Mouse (Mus musculus) kidney, postnatal 25 days (tissue): ENCODE measurements around the gene Nr2f2.

Experiments
- DNase-seq, 2 experiments: peaks; one replicate each; pipeline ENCODE4 v3.0.0; 2021; ENCODE audit warnings: mixed read lengths in 2 of 2

Nr2f2 gene

DNA sequence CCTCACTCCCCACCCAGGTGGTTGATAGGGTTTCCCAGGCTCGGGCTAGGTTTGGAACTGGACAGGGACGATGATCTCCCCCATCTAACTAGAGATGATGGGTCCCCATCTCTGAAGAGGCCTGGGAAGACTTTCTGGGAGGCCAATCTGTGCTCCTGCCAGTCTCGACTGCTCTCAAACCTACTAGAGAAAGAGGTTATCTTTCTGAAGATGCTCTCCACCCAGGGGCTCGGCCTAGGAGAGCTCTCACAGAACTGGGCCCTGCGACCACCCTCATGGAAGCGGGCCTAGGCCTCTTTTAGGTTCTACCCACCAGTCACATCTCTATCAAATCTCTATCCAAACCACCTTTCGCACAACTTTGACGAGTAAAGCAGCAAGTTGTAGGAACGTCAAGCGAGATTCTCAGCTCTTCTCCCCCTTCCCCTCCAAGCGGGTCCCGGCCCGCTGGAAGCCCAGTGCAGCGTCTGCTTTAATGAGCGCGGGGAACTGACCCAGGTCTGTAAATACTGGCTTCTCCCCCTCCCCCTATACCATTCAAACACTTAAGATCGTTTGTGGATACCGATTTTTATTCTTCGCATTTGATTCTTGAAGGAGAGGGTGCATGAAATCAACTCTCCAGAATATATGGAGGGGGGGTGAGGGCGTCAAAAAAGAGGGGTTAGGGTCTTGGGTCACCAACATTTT is 16.4 kb downstream of the Nr2f2 start:
- peak in 1 of 2 experiments; percentile 10 for DNase-seq

DNA sequence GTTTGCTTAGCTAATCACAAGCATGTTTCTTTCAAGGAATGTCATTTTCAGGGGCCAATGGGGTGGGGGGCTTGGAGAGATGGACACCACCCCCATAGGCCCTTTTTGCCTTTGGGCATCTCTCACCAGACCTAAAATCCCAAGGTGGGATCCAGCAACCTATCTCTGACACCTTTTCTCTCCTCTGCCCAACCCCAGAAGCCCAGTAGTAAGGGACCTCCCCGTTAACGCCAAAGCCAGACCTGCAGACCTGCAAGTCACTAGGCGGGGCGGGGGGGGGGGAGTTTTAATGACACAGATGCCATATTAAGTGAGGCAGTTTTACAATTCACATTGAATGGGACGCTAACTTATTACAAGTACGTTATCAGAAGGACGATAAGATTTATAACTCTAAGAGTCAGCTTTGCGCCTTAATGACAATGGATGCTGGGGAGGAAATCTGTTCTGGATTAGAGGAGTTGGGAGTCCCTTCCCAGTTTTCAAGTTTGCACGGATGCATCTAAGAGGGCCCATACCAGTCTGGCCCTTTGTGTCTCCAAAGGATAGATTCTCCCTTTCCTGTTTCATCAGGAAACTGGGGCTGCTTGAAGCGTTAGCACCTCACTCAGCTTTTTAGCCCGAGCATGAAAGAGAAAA is 17.4 kb downstream of the Nr2f2 start:
- peak in 1 of 2 experiments; percentile 3 for DNase-seq

DNA sequence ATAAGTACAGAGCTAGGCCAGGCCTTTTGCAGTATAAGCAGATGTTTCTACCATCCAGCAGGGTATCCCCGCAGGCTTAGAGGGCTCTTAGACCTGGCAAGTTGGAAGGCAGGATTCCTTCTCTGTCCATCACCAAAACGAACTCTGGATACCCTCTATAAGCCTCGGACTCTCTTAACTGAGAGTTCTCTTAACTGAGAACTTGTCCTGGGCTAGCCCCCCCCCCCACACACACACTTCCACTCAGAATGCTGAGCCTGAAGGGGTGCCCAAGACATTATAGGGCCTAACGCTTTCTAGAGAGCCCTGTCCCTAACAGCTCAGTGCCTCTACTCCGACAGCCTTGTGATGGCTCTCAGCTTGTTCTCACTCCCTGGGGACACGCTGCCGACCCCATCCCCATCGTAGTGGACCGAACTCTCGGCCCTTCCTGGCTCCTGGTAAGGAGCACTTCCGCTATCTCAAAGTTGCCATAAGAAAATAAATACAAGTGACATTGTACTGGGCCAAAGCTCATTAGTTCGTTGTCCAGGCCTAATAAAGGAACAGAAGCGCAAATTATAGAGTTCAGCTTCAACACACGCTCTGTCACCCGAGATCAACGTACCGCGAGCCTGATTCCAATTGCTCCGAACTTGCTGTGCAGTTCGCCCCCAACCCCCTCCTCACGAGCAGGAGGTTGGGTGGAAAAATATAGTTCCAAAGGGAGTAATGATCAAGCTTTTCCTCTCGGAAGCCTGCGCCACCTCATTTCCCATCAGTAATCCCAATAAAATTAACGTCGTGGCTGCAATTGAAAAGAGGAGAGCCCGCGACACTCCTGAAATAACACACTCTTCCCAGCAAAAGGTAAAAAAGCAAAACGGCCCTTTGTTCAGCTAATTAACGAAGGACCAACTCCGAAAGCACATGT is 18.2 kb downstream of the Nr2f2 start:
- peak in 1 of 2 experiments; percentile 37 for DNase-seq

DNA sequence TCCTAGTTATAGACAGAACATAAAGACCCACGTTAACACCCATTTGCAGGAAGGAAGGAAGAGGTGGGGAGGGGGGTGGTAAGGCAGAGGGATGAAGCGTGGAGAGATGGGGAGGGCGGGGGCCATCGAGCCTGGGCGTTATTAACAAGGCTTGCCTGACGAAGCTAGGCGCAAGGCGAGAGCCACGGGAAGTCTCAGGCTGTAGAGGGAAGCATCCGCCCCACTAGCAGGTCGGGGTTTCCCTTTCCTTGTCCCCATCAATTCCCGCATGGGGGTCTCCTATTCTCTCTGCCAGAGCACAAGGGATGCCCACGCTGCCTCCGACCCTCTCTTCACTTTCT is 18.9 kb downstream of the Nr2f2 start:
- peak in 1 of 2 experiments; percentile 74 for DNase-seq

DNA sequence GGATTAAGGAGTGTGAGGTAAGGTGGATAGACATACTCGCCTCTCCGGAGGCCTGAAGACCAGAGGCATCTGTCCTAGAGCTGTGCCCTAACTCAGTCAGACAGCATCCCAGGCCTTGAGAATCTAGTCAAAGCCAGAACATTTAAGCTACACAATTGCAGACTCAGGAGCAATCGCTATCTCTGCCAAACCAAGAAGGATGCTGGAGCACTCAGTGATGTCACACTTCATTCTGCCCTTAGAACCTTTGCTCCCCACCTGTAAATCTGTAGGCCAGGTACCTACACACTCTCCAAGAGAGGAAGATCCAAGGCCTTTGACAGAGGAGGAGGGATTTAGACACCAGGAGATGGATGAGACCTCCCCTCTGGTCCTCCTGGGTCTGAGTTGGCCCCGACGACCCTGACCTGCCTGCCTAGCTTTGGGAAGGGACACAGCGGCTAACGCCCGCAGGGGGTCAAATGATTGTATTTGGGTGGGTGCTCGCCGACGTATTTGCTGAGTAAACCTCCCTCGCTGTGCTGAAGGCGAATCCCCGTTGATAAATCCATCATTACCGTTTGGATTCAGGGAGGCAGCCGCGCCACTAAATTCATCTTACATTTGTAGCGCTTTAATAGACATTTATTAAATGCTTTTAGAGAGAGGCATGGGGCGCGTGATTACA is 19.5 kb downstream of the Nr2f2 start:
- DNase-seq = peak in 1 of 2 experiments; percentile 38

DNA sequence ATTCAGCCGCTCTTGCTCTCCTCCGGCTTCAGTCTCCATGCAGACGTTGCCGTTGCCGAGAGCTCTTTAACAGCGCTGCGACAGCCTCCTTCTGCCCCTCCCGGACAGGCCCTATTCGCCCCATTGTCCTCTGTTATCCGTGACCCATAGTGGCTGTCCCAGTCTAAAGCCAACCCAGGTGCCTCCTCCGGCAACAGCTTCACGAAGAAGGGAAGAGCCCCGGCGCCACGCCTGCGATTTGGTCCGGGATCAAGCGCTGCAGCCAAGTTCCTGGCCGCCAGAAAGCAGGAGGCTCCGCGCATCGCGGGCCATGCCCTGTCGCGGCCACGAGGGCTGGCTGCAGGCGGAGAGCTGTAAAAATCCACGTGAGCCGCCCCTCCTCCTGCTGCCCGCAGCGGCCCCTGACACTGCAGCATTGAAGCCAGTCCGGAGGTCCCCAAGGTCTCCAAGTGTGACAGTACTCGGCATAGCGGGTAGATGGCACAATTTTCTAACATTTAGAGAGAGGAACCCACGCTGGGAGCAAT is 20.5 kb downstream of the Nr2f2 start:
- peak; percentile 89 to 96 for DNase-seq

DNA sequence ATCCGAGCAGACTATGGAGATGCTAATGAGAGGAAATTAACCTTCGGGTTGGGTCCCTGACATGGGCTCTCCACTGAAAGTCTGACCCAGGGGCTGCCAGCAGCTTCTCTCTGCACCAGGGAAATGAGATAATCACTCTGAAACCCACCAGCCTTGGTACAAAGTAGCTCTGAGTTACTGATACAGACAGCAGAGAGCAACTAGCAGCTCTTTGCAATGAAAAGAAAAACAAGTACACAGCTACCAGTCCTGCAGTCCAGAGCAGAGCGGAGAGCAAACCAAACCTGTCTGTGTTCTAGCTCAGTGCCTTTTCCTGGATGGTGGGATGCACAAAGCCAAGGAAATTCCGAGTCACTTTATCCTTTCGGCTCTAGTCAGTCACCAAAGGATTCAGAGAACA is 23.1 kb downstream of the Nr2f2 start:
- DNase-seq = peak in 1 of 2 experiments; percentile 19

DNA sequence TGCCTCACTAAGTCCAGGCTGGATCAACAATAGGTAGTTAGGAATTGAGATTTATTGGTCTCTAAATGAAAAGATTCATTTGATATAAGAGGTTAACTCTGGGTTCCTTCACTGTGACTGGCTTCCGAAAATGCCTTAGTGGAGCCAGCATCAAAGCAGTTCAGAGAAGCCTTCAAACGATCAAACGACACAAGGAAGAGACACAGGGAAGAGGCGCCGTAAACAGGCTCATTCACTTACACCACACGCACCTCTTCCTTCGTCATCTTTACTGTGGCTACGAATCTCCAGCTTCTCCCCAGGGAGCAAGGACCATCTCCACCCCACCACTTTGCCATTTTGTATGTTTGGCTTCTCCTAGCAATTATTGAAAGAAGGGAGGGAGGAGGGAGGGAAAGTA is 23.8 kb downstream of the Nr2f2 start:
- DNase-seq = peak in 1 of 2 experiments; percentile 17

DNA sequence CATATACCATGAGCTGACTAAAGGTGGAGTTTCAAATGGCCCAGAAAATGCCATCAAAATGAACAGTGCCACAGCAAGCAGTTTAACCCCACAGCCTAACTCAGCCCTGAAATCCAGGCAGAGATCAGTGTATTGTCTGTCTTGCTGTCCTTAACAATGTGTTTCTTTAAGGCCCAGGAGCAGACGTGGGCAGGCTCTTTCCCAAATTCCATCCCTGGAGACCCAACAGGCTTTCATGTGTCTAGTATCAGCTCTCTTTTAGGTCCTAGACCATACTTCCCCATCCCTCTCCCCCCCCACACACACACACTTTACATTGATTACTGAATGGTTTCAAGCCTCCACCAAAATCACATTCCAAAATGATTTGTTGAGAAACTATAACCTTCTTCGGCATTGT is 24.5 kb downstream of the Nr2f2 start:
- peak in 1 of 2 experiments; percentile 21 for DNase-seq

DNA sequence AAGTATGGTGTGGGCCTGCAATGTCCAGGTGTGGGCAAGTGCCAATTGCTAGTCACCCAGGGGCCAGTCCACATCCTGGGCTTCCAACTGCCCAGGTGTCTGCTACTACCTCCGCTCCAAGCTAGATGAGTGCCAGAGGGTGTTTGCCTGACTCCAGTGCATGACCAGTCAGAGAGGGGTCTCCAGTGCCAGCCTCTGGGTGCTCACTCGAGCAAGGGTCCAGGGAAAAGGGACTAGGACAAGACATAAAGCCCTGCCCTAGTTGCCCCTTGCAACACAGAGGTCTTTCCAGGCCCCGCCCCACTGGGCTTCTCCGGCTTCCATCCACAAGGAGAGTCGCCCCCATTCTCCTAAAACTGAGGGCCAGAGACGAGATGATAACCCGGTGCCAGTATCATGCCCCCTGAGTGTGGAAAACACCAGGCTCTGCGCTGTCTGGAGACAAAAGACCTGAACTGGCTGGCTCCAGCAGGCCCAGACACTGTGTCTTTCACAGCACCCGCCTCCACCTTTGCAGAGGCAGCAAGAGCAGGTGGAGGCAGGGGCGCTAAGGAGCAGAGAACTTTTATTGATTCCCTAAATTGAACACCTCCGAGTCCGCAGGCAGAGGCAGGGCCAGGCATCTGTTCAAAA is 26.4 kb downstream of the Nr2f2 start:
- peak in 1 of 2 experiments; percentile 45 for DNase-seq

DNA sequence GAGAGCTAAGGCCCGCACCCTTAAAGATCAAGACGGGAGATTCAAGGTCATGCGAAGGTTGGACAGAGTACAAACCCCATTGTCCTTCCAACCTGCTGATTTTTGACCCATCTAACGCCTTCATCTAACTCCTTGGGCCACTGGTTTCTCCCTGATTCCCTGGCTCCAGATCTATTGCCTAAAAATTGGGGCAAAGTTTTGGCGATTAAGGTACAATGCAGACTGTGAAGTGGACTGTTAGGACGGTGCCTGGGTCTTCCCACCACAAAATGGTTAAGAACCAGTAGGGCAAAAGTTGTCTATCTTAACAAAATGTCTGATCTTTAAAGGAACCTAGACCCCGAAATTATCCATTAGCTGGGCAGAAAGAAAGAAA is 28.3 kb downstream of the Nr2f2 start:
- DNase-seq = no peak

DNA sequence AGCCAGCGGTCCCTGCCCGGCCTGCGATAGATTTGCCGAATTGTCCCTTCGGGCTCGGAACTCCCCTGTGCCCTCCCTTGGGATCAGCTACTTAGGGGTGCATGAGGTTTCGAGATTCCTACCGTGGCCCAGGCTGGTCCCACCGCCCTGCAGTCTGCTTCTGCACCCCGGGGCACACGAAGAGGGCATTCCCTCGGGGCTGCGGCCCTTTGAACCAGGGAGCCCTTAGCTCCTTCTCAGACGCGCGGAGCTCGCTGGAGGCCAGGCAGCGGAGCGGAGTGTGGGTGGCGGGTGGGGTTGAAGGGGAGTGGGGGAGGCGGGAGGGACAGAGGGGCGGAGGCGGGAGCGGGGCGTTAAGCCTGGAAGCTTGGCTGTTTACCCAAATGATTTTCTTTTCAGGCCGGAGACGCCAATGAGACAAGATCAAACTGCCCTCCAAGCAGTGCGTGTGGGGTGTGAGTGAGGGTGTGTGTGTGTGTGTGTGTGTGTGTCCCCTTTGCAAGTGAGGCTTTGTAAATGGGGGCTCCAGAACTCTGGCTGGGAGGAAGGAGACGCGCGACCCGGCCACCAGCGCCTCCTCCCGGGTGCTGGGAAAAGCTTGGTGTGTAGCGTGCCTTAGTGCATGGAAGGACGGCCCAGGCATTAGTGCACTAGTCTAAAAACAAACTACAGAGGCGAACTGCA is 28.8 kb downstream of the Nr2f2 start:
- peak; percentile 41 to 62 for DNase-seq

DNA sequence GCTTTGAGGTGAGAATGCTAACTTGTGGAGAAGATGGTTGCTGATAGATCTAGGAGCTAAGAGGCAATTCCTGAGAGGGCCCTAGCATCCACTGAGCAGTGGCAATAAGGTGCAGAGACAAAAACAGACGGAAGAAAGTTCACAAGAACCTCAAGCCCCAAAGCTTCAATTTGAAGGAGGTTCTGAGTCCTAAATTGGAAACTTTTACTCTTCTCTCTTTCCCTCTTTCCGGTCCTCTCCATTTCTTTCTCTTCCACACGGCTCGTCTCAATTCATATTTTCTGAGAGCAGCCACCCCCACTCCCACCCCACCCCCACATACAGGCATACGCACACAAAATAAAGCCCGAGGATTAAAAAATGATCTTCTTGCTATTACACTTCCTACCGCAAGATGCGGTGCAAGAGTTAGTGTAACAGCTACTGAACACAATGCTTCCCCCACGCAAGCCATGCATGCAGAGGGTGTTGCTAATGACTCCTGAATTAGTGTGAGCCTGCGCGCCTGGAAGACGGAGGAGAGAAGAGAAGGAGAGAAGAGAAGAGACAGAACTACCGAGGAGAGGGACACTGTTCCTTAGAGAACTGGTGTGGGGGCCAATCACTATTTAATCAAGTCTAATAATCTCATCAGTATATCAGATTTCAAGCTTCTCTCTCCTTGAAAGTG is 29.8 kb downstream of the Nr2f2 start:
- DNase-seq = peak; percentile 25 to 38

DNA sequence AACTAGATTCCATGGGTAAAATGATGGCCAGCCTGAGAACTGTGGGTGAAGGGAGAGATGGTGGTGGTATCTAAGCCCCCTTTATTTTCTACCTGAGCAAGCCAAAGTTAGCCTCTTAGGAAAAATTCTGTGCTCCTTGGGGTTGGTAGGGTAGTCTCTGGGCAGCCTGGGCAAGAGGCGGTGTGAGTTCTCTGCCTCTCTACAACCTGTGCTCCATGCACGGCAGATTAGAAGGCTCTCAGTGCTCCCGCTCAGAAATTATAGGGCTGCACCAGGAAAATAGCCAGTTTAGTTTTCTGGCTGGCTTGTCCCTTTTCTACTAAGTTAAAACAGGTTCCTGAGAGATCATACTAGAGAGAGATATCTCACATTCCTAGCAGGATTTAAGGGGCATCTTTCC is 30.4 kb downstream of the Nr2f2 start:
- peak in 1 of 2 experiments; percentile 21 for DNase-seq

DNA sequence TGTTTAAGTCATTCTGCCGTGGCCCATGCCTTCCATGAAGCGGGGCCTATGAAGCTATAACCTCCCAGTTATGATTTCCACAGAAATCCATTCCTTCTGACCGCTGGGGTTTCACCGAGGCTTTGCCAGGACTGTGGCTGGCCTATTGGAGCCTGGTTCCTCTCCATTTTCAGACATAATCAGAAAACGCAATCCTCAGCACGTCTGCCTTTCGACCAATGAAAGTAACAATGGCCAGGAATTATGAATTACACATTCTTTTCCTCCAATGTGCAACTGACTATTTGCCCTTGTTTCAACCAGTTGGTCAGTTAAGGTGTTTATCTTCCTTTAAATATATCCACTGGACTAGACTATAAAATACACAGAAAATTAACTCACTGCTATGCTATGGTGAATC is 31.1 kb downstream of the Nr2f2 start:
- DNase-seq = peak in 1 of 2 experiments; percentile 32

DNA sequence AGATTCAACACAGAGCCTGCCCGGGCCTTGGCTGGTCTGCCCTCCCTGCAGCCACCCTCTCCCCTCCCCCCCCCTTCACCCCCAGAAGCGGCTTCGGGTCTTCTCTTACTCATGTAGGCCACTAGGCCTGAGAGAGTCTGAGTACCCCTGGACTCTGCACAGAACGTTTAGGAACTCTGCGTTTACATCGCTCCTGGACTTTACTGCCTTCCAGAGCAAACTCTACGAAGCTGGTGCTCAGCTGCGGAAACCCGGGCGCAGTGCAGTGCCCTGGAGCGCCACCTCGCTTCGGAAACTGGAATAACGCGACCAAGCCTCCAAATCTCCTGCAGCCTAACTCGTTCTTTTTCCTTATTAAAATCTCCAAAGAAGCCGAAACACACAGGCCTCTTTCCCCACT is 31.7 kb downstream of the Nr2f2 start:
- peak; percentile 83 to 89 for DNase-seq

DNA sequence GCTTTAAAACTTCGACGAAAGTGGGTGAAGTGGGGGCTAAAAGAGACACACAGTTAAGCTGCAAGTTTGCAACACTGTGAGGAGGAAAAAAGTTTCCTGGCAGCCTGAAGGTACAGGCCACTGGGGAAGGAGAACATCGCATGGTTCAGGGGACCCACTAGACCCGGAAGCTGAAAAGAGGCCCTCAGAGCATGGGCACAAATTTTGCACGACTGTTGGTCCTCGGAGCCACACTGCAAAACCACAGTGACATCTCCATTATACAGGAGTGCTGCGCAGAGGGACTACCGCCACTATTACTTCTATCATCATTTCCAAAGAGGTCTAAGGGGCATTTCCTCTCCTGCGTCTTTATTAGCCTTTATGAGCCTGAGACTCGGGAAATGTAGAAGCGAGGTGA is 32.7 kb downstream of the Nr2f2 start:
- no peak for DNase-seq

DNA sequence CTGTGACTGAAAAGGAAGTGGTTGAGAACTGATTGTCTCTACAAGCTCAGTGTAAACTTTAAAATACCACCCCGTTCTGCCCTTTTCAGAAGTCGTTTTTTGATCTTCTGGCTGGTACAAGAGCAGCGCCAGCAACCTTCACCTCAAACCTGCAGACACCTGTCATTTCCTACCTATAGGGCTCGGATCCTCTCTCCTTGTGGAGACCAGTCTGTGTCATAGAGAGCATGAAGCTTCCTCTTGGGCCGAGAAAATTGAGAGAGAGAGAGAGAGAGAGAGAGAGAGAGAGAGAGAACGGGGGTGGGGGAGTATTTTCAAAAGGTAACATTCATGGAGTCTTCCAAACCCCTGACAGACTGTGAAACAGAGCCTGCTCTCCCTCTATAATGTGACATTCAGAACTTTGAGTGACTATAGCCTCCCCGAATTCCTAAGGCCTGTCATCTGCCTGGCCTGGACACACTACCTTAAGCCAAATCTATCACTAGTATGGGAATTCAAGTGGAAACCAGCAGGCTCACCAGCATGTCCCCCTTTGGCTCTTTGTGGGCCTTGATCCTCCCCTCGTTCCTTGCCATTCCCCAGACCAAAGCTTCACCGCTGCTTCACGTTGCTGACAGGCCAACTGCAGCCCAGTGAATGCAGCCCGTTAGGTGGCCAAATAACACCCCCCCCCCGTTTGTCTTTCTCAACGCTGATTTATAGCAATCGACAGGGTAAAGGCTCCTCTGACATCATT is 33.4 kb downstream of the Nr2f2 start:
- DNase-seq = no peak

DNA sequence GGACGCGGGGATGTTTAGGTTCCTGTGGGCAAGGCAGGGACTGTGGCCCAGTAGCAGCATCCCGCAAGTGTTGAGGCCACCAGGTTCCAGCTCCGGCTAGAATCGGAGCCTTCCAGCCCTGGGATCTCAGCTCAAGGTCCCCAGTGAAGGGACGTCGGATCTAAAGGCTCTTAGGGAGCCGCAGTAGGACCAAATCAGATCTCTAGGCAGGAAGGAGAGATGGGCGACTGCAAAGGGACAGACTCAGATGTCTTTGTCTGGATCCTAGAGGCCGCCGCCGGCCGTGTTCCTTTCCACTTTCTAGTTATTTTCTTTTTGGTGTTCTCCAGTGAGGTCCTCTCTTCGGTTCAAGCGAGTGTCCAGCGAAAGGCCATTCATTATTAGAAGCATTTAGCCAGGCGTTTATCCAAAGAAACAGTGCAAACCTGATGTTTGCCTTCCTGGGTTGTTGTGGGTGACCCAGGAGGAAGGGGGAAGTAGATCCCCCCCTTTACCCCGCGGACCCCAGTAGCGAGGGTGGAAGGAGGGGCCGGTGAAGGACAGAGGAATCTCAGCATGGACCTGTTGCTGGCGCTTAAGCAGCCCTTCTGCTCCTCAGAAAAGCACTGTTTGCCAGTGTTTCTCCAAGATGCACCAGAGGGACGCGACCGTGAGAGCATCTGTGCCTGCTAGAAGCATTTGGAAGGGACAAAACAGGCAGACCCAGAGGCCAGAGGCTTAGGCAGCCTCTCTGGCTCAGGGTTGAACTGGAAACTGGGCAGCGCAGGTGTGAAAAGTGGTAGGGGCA is 34.3 kb downstream of the Nr2f2 start:
- DNase-seq = peak in 1 of 2 experiments; percentile 13
